Mouse (Mus musculus): Measurements from ENCODE around the gene Lhx1.
A peak's percentile ranks its signal among the peaks of the same experiment; 100 is the strongest.

The Lhx1 gene

GRCm38 (mm10) chr11:84526451-84526850, 1.1 kb upstream of the Lhx1 start:
- no peak for DNase-seq (ENCODE audit: low spot score)

GRCm38 (mm10) chr11:84524511-84525270, 644 bp downstream of the Lhx1 start:
- no peak for DNase-seq (ENCODE audit: low spot score)

GRCm38 (mm10) chr11:84523841-84524510, 1.4 kb downstream of the Lhx1 start:
- no peak for DNase-seq (ENCODE audit: low spot score)

GRCm38 (mm10) chr11:84523321-84523831, 2.0 kb downstream of the Lhx1 start:
- DNase-seq (ENCODE audit: low spot score): no peak

- DNase-seq (ENCODE audit: low spot score): no peak
These were observed 2.6 kb downstream of the Lhx1 start for GRCm38 (mm10) chr11:84522577-84523320.

- no peak for DNase-seq (ENCODE audit: low spot score)
These were observed 3.5 kb downstream of the Lhx1 start for GRCm38 (mm10) chr11:84521751-84522299.

- no peak for DNase-seq (ENCODE audit: low spot score)
These were observed 4.3 kb downstream of the Lhx1 start for GRCm38 (mm10) chr11:84521071-84521390.

- DNase-seq (ENCODE audit: low spot score): no peak
These were observed 4.9 kb downstream of the Lhx1 start for GRCm38 (mm10) chr11:84520269-84521070.

GRCm38 (mm10) chr11:84519576-84520268, 5.6 kb downstream of the Lhx1 start:
- DNase-seq (ENCODE audit: low spot score): no peak

GRCm38 (mm10) chr11:84519036-84519435, 6.3 kb downstream of the Lhx1 start:
- no peak for DNase-seq (ENCODE audit: low spot score)

GRCm38 (mm10) chr11:84518261-84518660, 7.1 kb downstream of the Lhx1 start:
- DNase-seq (ENCODE audit: low spot score): no peak

- DNase-seq (ENCODE audit: low spot score): no peak
These were observed 7.9 kb downstream of the Lhx1 start for GRCm38 (mm10) chr11:84517431-84517830.

- no peak for DNase-seq (ENCODE audit: low spot score)
These were observed 8.7 kb downstream of the Lhx1 start for GRCm38 (mm10) chr11:84516501-84517240.

GRCm38 (mm10) chr11:84513171-84514116, 11.9 kb downstream of the Lhx1 start, which contains the start of gene Aatf:
Aatf (minus strand) TSS chr11:84513522.
- peak; percentile 79 for DNase-seq (ENCODE audit: low spot score)

GRCm38 (mm10) chr11:84512031-84512430, 13.3 kb downstream of the Lhx1 start:
- no peak for DNase-seq (ENCODE audit: low spot score)

GRCm38 (mm10) chr11:84504296-84504695, 21.0 kb downstream of the Lhx1 start:
- DNase-seq (ENCODE audit: low spot score): no peak

GRCm38 (mm10) chr11:84497944-84498343, 27.4 kb downstream of the Lhx1 start:
- DNase-seq (ENCODE audit: low spot score): no peak

GRCm38 (mm10) chr11:84496901-84497300, 28.4 kb downstream of the Lhx1 start:
- DNase-seq (ENCODE audit: low spot score): no peak

GRCm38 (mm10) chr11:84495774-84496173, 29.6 kb downstream of the Lhx1 start:
- no peak for DNase-seq (ENCODE audit: low spot score)

All from urinary bladder, postnatal 10 days (tissue).